Mouse (Mus musculus): Measurements from ENCODE around the gene Gm20388.
"Not testable (repeated sequence)": the region's sequence is repeated elsewhere in the genome, so short reads cannot be mapped to it uniquely, and the experiment has no call there.

Gm20388 gene

DNA sequence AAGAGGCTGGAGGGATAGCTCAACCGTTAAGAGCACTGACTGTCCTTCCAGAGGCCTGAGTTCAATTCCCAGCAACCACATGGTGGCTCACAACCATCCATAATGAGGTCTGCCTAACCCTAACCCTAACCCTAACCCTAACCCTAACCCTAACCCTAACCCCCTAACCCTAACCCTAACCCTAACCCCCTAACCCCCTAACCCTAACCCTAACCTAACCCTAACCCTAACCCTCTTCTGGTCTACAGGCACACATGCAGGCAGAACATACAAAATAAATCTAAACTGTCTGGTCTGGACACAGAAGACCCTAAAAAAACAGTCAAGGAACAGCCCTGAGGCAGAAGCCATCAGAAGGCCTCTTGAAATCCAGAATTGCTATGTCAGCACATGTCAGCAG, 4050.7 kb downstream of the Gm20388 start:
- no peak for DNase-seq

DNA sequence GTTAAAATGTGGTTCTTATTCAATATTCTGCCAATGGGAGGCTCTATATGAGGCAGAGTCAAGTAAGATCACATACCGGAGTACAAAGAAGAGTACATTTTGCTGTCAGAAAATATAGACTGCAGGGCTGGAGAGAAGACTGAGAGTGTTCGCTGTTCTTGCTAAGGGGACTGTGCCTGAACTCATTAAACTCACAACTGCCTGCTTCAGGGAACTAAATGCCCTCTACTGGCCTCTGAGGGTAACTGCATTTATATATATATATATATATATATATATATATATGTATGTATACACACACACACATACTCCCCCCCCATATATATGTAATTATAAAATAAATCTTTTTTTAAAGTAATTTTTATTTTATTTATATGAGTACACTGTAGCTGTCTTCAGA, 4056.3 kb downstream of the Gm20388 start:
- no peak for DNase-seq

DNA sequence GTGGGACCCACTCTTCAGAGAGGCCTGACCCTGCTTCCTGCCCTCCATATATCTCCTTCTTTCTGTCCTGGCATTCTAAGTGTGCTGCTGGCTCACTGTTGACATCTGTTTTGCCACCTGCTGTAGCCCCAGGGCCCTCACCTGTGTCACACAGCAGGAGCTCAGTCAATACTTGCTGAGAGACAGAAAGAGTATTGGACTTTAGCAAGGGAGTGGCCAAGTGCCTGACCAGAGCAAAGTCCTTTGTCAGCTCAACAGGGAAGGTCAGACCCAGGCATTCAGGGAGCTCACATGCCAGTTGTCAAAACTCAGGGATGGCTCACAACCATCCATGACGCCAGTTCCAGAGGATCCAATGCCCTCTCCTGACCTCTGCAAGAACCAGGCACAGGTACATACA, 4062.9 kb downstream of the Gm20388 start:
- DNase-seq = no peak

GRCm38 (mm10) chr8:123977499-123977898, 4066.9 kb downstream of the Gm20388 start:
- no peak for DNase-seq

- DNase-seq = no peak
Measured at GRCm38 (mm10) chr8:123978166-123978838, 4067.7 kb downstream of the Gm20388 start.

- DNase-seq = peak; percentile 92
Measured at GRCm38 (mm10) chr8:123978926-123979325, 4068.3 kb downstream of the Gm20388 start.

DNA sequence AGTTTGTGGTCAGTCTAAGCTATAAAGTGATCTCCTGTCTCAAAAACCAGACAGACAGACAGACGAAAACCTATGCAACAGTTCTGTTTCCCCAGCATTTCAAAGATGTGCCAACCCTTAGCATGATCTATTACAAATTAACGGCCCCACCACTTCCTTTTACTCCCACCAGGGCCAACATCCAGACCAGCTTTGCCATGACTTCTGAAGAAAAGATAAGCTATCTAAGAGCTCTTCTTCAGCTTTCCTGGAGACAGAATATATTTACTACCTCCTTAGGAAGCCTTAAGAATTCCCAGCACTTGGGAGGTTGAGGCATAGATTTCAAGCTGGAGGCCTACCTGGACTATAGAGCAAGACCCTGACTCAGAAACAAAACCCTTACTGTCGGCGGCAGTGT, 4069.6 kb downstream of the Gm20388 start:
- peak; percentile 20 for DNase-seq

GRCm38 (mm10) chr8:123981674-123982073, 4071.0 kb downstream of the Gm20388 start:
- peak; percentile 20 for DNase-seq

- DNase-seq = peak; percentile 48
Measured at GRCm38 (mm10) chr8:123982291-123982793, 4071.7 kb downstream of the Gm20388 start.

GRCm38 (mm10) chr8:123982826-123983400, 4072.3 kb downstream of the Gm20388 start, which contains the start of gene Abcb10:
Abcb10 (minus strand) TSS chr8:123983122.
- DNase-seq = peak; percentile 94

- DNase-seq = peak; percentile 87
Measured at GRCm38 (mm10) chr8:123988605-123989038, 4078.0 kb downstream of the Gm20388 start.

DNA sequence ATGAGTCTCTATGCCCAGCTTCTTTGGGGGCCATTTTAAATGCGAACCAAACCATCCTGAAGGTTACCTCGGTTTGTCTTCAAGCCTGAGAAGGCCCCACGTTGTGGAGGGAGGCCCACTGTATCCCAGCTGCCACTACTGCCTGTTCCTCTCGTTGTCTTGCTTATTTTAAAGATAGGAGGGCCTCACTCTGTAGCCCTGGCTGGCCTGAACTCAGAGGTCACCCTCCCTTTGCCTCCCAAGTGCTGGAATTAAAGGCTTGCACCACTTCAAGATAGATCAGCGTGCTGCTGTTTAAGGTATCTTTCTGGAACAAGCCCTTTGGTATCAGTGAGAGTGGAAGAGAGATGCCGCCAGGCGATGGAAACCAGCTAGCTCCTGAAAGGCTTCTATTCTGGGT, 4078.5 kb downstream of the Gm20388 start:
- DNase-seq = peak; percentile 58

- DNase-seq = peak; percentile 70
Measured at GRCm38 (mm10) chr8:123990277-123991049, 4079.8 kb downstream of the Gm20388 start.

GRCm38 (mm10) chr8:123992587-123992986, 4081.9 kb downstream of the Gm20388 start:
- DNase-seq = peak; percentile 74

GRCm38 (mm10) chr8:123993597-123993996, 4083.0 kb downstream of the Gm20388 start:
- no peak for DNase-seq

- DNase-seq = no peak
Measured at GRCm38 (mm10) chr8:123993997-123994396, 4083.4 kb downstream of the Gm20388 start.

- DNase-seq = no peak
Measured at GRCm38 (mm10) chr8:123999568-123999967, 4088.9 kb downstream of the Gm20388 start.

DNA sequence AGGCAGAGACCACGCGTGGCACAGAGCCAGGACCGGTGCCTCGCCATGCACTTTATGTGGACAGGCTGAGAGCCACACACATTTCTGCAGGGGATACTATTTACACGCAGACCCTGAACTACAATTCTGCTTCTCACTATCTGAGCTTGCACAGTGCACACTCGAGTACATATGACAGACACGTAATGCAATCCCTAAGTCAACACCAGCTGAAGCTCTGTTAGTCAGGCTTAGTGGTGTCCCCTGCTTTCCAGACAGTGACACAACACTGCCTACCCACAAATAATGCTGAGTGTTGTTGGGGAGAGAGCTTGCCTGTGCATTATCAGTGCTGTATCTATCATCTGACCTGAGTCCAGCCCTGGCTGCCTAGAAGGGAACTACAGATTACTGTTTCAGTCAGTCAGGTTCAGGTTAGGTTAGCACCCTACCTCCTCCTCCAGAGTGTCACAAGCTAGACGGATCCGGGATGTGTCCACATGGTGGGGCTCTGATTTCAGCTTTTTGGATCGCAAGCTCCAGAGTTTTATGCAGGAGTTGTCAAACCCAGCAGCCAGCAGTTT, 4092.0 kb downstream of the Gm20388 start:
- no peak for DNase-seq

DNA sequence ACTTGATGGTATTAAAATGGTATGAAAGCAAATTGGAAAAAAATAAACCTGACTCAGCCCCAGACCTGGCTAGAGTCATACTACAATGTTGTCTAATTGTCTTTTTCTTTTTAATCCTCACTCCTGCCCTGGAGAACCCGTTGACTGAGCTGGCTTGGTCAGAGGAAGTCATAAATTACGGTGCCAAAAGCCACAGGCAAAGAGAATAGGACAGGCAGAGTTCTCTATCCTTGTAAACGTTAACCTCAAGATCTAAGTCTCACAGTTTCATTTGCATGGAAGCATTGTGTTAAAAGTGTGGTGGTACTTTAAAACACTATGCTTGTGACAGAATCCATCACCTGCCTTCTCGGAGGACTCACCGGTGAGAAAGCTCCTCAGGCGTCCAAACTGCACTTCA, 4097.2 kb downstream of the Gm20388 start:
- no peak for DNase-seq

- no peak for DNase-seq
Measured at GRCm38 (mm10) chr8:124011580-124011979, 4100.9 kb downstream of the Gm20388 start.

- DNase-seq = no peak
Measured at GRCm38 (mm10) chr8:124011989-124012586, 4101.4 kb downstream of the Gm20388 start.

DNA sequence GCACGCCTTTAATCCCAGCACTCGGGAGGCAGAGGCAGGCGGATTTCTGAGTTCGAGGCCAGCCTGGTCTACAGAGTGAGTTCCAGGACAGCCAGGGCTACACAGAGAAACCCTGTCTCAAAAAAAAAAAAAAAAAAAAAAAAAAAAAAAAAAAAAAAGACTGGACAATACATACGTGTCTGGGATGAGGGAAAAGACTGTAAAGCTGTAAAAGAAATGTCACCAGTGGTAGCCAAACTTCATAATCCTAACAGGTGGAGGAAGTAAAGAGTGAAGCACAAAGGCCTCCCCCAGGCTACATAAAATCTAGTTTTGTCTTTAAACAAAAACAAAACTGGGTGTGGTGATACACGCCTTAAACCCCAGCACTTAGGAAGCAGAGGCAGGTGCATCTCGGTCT, 4103.7 kb downstream of the Gm20388 start:
- DNase-seq = not testable (repeated sequence)

GRCm38 (mm10) chr8:124014751-124015150, 4104.1 kb downstream of the Gm20388 start:
- DNase-seq = no peak

Measured in liver (tissue).